Mouse (Mus musculus) gastrocnemius, adult 18-20 months (tissue): ENCODE data around the gene Pde6b. TPM values are rescaled to one million over a fixed set of nuclear protein-coding genes. Genes with fewer than 3 reads are reported as not detected.

Experiments
- DNase-seq: peaks from one replicate; pipeline ENCODE4 v3.0.0; 2021; ENCODE audit warnings: low spot score
- total RNA-seq, 2 experiments: library from RNA; stranded (reverse); gene quantifications; 2 replicates each; pipeline ENCODE4 v1.2.3; 2021

Pde6b gene
- total RNA-seq, 2 experiments from 2014 or later = not detected

DNA sequence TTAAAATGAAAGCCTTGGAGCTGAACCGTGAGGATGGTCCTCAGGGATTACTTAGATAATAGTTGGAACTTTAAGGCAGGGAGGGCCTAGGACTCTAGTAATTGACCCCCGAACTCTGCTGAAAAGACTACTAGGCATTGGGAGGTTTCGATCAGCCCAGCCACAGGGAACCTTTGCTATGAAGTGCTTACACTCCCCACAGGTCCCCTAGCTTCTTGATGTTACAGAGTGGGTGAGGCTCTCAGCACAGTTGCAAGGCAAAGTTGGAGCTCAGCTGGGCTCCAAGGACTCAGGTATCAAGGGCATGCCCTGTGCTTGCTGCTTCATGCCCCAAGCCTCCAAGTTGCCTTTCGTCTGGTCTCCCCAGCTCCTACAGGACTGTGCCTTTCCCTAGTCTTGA lies 74.3 kb downstream of the Pde6b start:
- DNase-seq = no peak

GRCm38 (mm10) chr5:108465131-108465891 lies 77.1 kb downstream of the Pde6b start:
- DNase-seq = no peak

GRCm38 (mm10) chr5:108466647-108467046 lies 78.5 kb downstream of the Pde6b start:
- DNase-seq = no peak

- no peak for DNase-seq
Observed at GRCm38 (mm10) chr5:108469617-108470016, 81.4 kb downstream of the Pde6b start.

DNA sequence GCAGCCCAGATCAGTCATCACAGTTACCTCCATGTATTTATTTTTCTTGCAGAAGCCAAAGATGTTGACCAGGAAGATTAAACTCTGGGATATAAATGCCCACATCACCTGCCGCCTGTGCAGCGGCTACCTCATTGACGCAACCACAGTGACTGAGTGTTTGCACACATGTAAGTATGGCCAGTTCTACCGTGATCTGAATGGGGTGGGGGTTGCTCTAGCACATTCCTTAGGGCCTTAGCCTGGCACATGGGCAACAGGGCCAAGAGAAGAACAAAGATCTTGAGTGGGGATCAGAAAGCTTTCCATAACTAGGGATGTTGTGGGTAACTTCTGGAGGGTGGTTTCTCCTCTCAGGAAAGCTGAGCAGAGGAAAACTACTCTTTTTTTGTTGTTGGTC lies 85.5 kb downstream of the Pde6b start:
- no peak for DNase-seq

DNA sequence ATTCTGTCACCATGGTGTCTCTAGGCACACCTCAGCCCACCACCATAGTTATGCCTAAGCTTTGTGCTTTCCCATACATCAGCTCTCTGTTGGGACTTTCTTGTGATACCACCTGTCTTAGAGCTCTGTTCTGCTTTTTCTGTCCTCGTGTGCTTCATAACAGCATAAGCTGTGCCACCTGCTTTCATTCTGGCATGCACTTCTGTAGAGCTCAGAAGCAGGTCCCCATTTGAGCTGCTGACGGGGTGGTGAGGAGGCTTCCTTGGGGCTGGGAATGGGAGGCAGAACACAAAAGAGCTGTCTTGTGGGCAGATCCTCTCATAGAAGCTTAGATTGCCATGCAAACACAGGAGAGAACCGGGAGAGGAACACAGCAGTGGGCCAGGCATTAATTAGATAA lies 87.8 kb downstream of the Pde6b start:
- no peak for DNase-seq

Other genes with a start within 250 kb of the Pde6b start
- 10 to 100 TPM; 16.3 to 17.4 TPM for gene Dr1, start 119.5 kb upstream of the Pde6b start, total RNA-seq
- gene Pigg, start 75.8 kb upstream of the Pde6b start, total RNA-seq = 1 to 10 TPM; 4.2 to 4.5 TPM
- gene Gm42517, start 20.5 kb upstream of the Pde6b start, total RNA-seq = under 1 TPM; 0.32 to 0.36 TPM
- gene Atp5k, start 46.1 kb downstream of the Pde6b start, total RNA-seq = 100 to 1,000 TPM; 765 to 857 TPM
- gene Mfsd7a, start 60.5 kb downstream of the Pde6b start, total RNA-seq = 1 to 10 TPM in 1 of 2 experiments, under 1 TPM in 1; 0.84 to 1.7 TPM
- 10 to 100 TPM; 33.8 to 35.9 TPM for gene Pcgf3, start 72.8 kb downstream of the Pde6b start, total RNA-seq
- gene Cplx1, start 161.6 kb downstream of the Pde6b start, total RNA-seq = under 1 TPM; 0.21 to 0.41 TPM
- 10 to 100 TPM; 10.9 to 11.9 TPM for gene Gak, start 241.4 kb downstream of the Pde6b start, total RNA-seq
- 10 to 100 TPM in 1 of 2 experiments, 1 to 10 TPM in 1; 7.6 to 10.7 TPM for gene Tmem175, start 241.4 kb downstream of the Pde6b start, total RNA-seq